Mouse (Mus musculus): Measurements from ENCODE around the gene Kitl. TPM values are rescaled to one million over a fixed set of nuclear protein-coding genes. Genes with fewer than 3 reads are reported as not detected.

Kitl gene
- polyA plus RNA-seq (2012; rRNA removed) (3.2 and 4.2 TPM in 2 replicates), polyA plus RNA-seq (2014; fragmentation: Nextera tagmentation; extraction: Ambion mirVana) (9.7 and 11.4 TPM in 2 replicates)

- peak in 1 of 3 experiments; percentile 13 for DNase-seq (ENCODE audit: low read depth in 3 of 3, low spot score in 3 of 3)
- Histone ChIP-seq H3K4me1 (replicated peaks; ENCODE audit: control insufficient read depth in 2 of 2, insufficient read depth in 2 of 2, low read length in 1 of 2) (peaks cover 0 to 5% of the 10 kb centered on the region in 2 experiments; a peak in 1 of 4 replicates), H3K4me2 (ENCODE audit: low read depth) (peak within 1 kb of the TSS; percentile 42), H3K27me3 (ENCODE audit: control insufficient read depth, insufficient read depth, low read length) (peaks cover 17% of the 10 kb centered on the region), H3K27ac (no peak within 1 kb of the TSS), H3K9me3 (ENCODE audit: control insufficient read depth, low read length) (no peaks in the 10 kb centered on the region), H3K4me3 (ENCODE audit: insufficient read depth in 1 of 2, low read depth in 2 of 2, low read length in 2 of 2) (peak within 1 kb of the TSS; percentile 52 to 72), H3K9ac (replicated peaks) (no peak within 1 kb of the TSS), H3K36me3 (replicated peaks; ENCODE audit: control insufficient read depth, insufficient read depth, low read depth) (no peaks in the 10 kb centered on the region)
- under 1% methylated on average over 70 of the region's 70 CpGs for WGBS (ENCODE audit: insufficient replicate concordance)
- peak; percentile 77 for ATAC-seq (ENCODE audit: insufficient read depth)
- TF ChIP-seq CTCF (IDR thresholded peaks at IDR 0.05; ENCODE audit: low read depth), result no peak
- TF ChIP-seq EP300 (IDR thresholded peaks at IDR 0.05; ENCODE audit: low read depth), result no peak
Observed at GRCm38 (mm10) chr10:100015370-100016325, at the start of gene Kitl. Gene Kitl, plus strand, starts transcription at chr10:100015630.

DNA sequence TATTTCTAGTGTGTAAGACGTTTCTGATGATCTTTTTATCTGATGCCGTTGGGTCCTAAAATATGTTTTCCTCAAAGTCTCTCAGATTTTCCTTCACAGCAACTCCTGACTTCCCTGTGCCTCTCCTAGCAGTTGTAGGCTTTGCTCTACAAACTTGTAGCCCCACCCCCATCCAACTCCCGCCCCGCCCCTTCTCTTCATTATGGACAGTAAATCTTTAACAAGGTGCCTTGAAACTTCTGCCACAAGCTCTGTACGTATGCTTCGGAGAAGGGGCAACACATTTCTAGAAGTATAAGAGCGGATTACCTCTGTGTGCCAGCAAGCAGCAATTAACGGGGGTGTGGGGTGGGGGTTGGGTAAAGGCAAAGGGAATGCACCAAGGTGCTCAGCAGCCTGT, 42.6 kb upstream of the Kitl start:
- DNase-seq (ENCODE audit: low read depth in 3 of 3, low spot score in 3 of 3), result no peak
- no peak overlapping the region for H3K4me2 ChIP-seq (ENCODE audit: low read depth)
- no peak for ATAC-seq (ENCODE audit: insufficient read depth)
- no peak overlapping the region for H3K4me3 ChIP-seq (ENCODE audit: insufficient read depth in 1 of 2, low read depth in 2 of 2, low read length in 2 of 2)
- no peaks in the 10 kb centered on the region for H3K27me3 ChIP-seq (ENCODE audit: control insufficient read depth, insufficient read depth, low read length)
- TF ChIP-seq EP300 (IDR thresholded peaks at IDR 0.05; ENCODE audit: low read depth) (no peak), CTCF (IDR thresholded peaks at IDR 0.05; ENCODE audit: low read depth) (no peak)
- no peak overlapping the region for H3K9ac ChIP-seq (replicated peaks)
- H3K4me1 ChIP-seq (replicated peaks; ENCODE audit: control insufficient read depth in 2 of 2, insufficient read depth in 2 of 2, low read length in 1 of 2), result no peaks in the 10 kb centered on the region
- no peaks in the 10 kb centered on the region for H3K36me3 ChIP-seq (replicated peaks; ENCODE audit: control insufficient read depth, insufficient read depth, low read depth)
- WGBS (ENCODE audit: insufficient replicate concordance), result 47% methylated on average over 8 of the region's 8 CpGs
- H3K9me3 ChIP-seq (ENCODE audit: control insufficient read depth, low read length), result no peaks in the 10 kb centered on the region
- no peak overlapping the region for H3K27ac ChIP-seq

- 42% methylated on average over 3 of the region's 3 CpGs for WGBS (ENCODE audit: insufficient replicate concordance)
Observed at GRCm38 (mm10) chr10:99980096-99980495, 35.3 kb upstream of the Kitl start.

GRCm38 (mm10) chr10:99980916-99981315, 34.5 kb upstream of the Kitl start:
- WGBS (ENCODE audit: insufficient replicate concordance), result 23% methylated on average over 2 of the region's 2 CpGs
- Histone ChIP-seq H3K9me3 (ENCODE audit: control insufficient read depth, low read length) (no peaks in the 10 kb centered on the region), H3K36me3 (replicated peaks; ENCODE audit: control insufficient read depth, insufficient read depth, low read depth) (no peaks in the 10 kb centered on the region), H3K4me3 (ENCODE audit: insufficient read depth in 1 of 2, low read depth in 2 of 2, low read length in 2 of 2) (no peak overlapping the region), H3K4me1 (replicated peaks; ENCODE audit: control insufficient read depth in 2 of 2, insufficient read depth in 2 of 2, low read length in 1 of 2) (no peaks in the 10 kb centered on the region), H3K27ac (no peak overlapping the region), H3K9ac (replicated peaks) (no peak overlapping the region), H3K4me2 (ENCODE audit: low read depth) (no peak overlapping the region), H3K27me3 (ENCODE audit: control insufficient read depth, insufficient read depth, low read length) (no peaks in the 10 kb centered on the region)
- TF ChIP-seq EP300 (IDR thresholded peaks at IDR 0.05; ENCODE audit: low read depth) (no peak), CTCF (IDR thresholded peaks at IDR 0.05; ENCODE audit: low read depth) (no peak)
- DNase-seq (ENCODE audit: low read depth in 3 of 3, low spot score in 3 of 3) (no peak), ATAC-seq (ENCODE audit: insufficient read depth) (no peak)

More at GRCm38 (mm10) chr10:99980096-99980495, 35.3 kb upstream of the Kitl start:
- Histone ChIP-seq H3K27ac (no peak overlapping the region), H3K4me2 (ENCODE audit: low read depth) (no peak overlapping the region), H3K27me3 (ENCODE audit: control insufficient read depth, insufficient read depth, low read length) (no peaks in the 10 kb centered on the region), H3K9ac (replicated peaks) (no peak overlapping the region), H3K4me3 (ENCODE audit: insufficient read depth in 1 of 2, low read depth in 2 of 2, low read length in 2 of 2) (no peak overlapping the region), H3K9me3 (ENCODE audit: control insufficient read depth, low read length) (no peaks in the 10 kb centered on the region), H3K36me3 (replicated peaks; ENCODE audit: control insufficient read depth, insufficient read depth, low read depth) (no peaks in the 10 kb centered on the region), H3K4me1 (replicated peaks; ENCODE audit: control insufficient read depth in 2 of 2, insufficient read depth in 2 of 2, low read length in 1 of 2) (no peaks in the 10 kb centered on the region)
- TF ChIP-seq EP300 (IDR thresholded peaks at IDR 0.05; ENCODE audit: low read depth) (no peak), CTCF (IDR thresholded peaks at IDR 0.05; ENCODE audit: low read depth) (no peak)
- no peak for ATAC-seq (ENCODE audit: insufficient read depth)
- no peak for DNase-seq (ENCODE audit: low read depth in 3 of 3, low spot score in 3 of 3)

DNA sequence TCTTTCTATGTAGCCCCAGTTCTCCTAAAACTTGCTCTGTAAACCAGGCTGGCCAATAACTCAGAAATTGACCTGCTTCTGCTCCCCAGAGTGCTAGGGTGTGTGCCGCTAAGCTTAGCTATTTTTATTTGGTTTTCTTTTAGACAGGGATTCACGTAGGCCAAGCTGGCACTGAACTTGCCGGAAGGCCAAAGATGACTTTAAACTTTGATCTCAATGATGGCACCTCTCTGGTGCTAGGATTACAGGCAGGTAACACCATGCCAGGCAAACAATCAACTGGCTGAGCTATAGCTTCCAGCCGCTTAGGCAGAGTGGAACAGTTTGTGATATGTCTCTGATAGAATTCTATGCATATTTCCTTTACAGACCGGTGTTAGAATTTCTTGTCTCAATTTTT, 33.5 kb upstream of the Kitl start:
- no peak overlapping the region for H3K4me3 ChIP-seq (ENCODE audit: insufficient read depth in 1 of 2, low read depth in 2 of 2, low read length in 2 of 2)
- no peaks in the 10 kb centered on the region for H3K9me3 ChIP-seq (ENCODE audit: control insufficient read depth, low read length)
- TF ChIP-seq EP300 (IDR thresholded peaks at IDR 0.05; ENCODE audit: low read depth), result no peak
- no peak for TF ChIP-seq CTCF (IDR thresholded peaks at IDR 0.05; ENCODE audit: low read depth)
- no peak for DNase-seq (ENCODE audit: low read depth in 3 of 3, low spot score in 3 of 3)
- H3K9ac ChIP-seq (replicated peaks), result no peak overlapping the region
- no peaks in the 10 kb centered on the region for H3K4me1 ChIP-seq (replicated peaks; ENCODE audit: control insufficient read depth in 2 of 2, insufficient read depth in 2 of 2, low read length in 1 of 2)
- H3K27ac ChIP-seq, result no peak overlapping the region
- no peak overlapping the region for H3K4me2 ChIP-seq (ENCODE audit: low read depth)
- ATAC-seq (ENCODE audit: insufficient read depth), result no peak
- no peaks in the 10 kb centered on the region for H3K36me3 ChIP-seq (replicated peaks; ENCODE audit: control insufficient read depth, insufficient read depth, low read depth)
- WGBS (ENCODE audit: insufficient replicate concordance), result 68% methylated on average over 5 of the region's 5 CpGs
- no peaks in the 10 kb centered on the region for H3K27me3 ChIP-seq (ENCODE audit: control insufficient read depth, insufficient read depth, low read length)

All from liver, embryonic 14.5 days (tissue).